Mouse (Mus musculus) liver, postnatal 0 days (tissue): ENCODE measurements around the gene P4ha1. TPM values are rescaled to one million over a fixed set of nuclear protein-coding genes. Genes with fewer than 3 reads are reported as not detected.
A peak's percentile ranks its signal among the peaks of the same experiment; 100 is the strongest.
"Not testable (repeated sequence)": the region's sequence is repeated elsewhere in the genome, so short reads cannot be mapped to it uniquely, and the experiment has no call there.

Experiments
- ATAC-seq: fragments of 200-750 bp; cut with Nextera tagmentation; 2 replicates; pipeline ENCODE4 v1.8.0; 2017; ENCODE audit warnings: mild to moderate bottlenecking, moderate library complexity
- DNase-seq: peaks from one replicate; pipeline ENCODE4 v3.0.0-alpha.2; 2016
- H3K27ac ChIP-seq: fragments of 300-500 bp; sonication (generic); 2 replicates; pipeline ENCODE4 v1.5.1; 2014; ENCODE audit warnings: antibody characterized with exemption, moderate library complexity, mild to moderate bottlenecking, low read depth
- H3K27me3 ChIP-seq: fragments of 300-500 bp; sonication (generic); 2 replicates; pipeline ENCODE4 v1.6.1; 2014; ENCODE audit warnings: low read length, control low read depth, mixed read lengths; ENCODE audit not compliant: insufficient read depth
- H3K36me3 ChIP-seq: fragments of 300-500 bp; sonication (generic); replicated peaks from 2 replicates; pipeline ENCODE4 v1.6.1; 2014; ENCODE audit warnings: mild to moderate bottlenecking, control low read depth, low read length, moderate library complexity, mixed read lengths; ENCODE audit not compliant: insufficient read depth
- H3K4me1 ChIP-seq: fragments of 300-500 bp; sonication (generic); 2 replicates; pipeline ENCODE4 v1.6.1; 2014; ENCODE audit warnings: antibody characterized with exemption, mild to moderate bottlenecking, control low read depth; ENCODE audit not compliant: insufficient read depth
- H3K4me2 ChIP-seq: fragments of 300-500 bp; sonication (generic); 2 replicates; pipeline ENCODE4 v1.6.1; 2014; ENCODE audit warnings: low read depth, mild to moderate bottlenecking, low read length, moderate library complexity, mixed read lengths
- H3K4me3 ChIP-seq: fragments of 300-500 bp; sonication (generic); 2 replicates; pipeline ENCODE4 v1.5.1; 2014; ENCODE audit warnings: low read depth, low read length
- H3K9ac ChIP-seq: fragments of 300-500 bp; sonication (generic); replicated peaks from 2 replicates; pipeline ENCODE4 v1.6.1; 2014; ENCODE audit warnings: mild to moderate bottlenecking, moderate library complexity
- H3K9me3 ChIP-seq: fragments of 300-500 bp; sonication (generic); 2 replicates; pipeline ENCODE4 v1.6.1; 2016; ENCODE audit warnings: mild to moderate bottlenecking, control low read depth, low read length, mixed read lengths
- CTCF ChIP-seq: sonication (generic); IDR thresholded peaks from 2 replicates; pipeline ENCODE4 v1.5.1; 2016; ENCODE audit warnings: antibody characterized with exemption, low read depth
- EP300 ChIP-seq: IDR thresholded peaks from 2 replicates; pipeline ENCODE4 v1.6.1; 2016; ENCODE audit warnings: antibody characterized with exemption, low read depth, mild to moderate bottlenecking
- WGBS: fragments of 180-500 bp; shearing (Covaris S2); extraction: QIAGEN DNeasy Blood & Tissue Kit; methylation state at CpG from one replicate; pipeline ENCODE4 v1.1.7; 2014; ENCODE audit not compliant: insufficient replicate concordance; 5-methylcytosine and 5-hydroxymethylcytosine counted together
- polyA plus RNA-seq: library from polyadenylated mRNA; unstranded; fragments of >200 nt; fragmentation: Nextera tagmentation; extraction: Ambion mirVana; gene quantifications from 2 replicates; pipeline ENCODE4 v1.2.1, GENCODE M21; 2015

The P4ha1 gene
- polyA plus RNA-seq, 1 experiment from 2014 or later: 6.4 TPM

DNA sequence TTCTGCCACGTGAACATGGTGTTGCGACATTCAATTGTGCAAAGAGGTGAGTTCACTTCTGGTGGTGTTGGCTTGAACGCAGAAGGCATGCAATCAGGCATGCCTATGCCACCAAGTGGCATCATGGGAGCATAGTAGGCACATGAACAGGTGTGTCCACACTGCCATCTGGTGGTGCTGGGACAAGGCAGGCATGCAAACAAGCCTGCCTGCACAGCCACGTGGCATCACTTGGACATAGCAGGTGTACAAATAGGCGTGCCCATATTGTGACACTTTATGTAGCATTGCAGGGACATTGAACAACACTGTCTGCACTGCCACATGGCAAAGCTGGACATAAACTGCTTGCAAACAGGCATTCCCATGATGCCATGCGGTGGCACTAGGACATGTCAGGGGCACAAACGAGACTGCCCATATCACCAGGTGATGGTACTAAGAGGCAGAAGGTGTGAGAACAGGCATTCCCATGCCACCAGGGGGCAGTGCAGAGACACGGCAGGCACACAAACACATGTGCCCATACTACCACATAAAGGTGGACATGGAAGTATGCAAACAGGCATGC, 27.8 kb upstream of the P4ha1 start:
- Histone ChIP-seq H3K27ac (no peak overlapping the region), H3K36me3 (no peaks in the 10 kb centered on the region), H3K9me3 (no peaks in the 10 kb centered on the region), H3K4me3 (no peak overlapping the region), H3K4me1 (no peaks in the 10 kb centered on the region), H3K27me3 (no peaks in the 10 kb centered on the region), H3K4me2 (no peak overlapping the region), H3K9ac (no peak overlapping the region)
- DNase-seq (peak; percentile 82), ATAC-seq (peak; percentile 66)
- TF ChIP-seq EP300: no peak
- TF ChIP-seq CTCF: peak; percentile 78
- WGBS: 54% methylated on average over 8 of the region's 8 CpGs

DNA sequence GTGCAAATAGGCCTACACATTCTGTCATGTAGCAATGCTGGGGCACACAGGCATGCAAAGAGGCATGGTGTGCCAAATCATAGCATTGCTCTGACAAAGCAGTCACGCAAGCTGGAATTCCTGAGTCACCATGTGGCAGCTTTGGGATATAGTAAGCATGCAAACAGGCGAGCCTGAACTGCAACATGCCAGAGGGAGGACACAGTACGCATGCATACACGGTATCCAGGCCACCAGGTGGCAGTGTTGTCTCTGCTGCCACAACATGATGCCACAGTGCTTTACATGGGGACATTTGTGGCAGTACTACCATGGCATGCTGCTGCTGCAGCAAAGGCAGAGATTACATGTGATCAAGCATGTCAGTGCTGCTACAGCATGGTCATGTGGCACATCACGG, 26.8 kb upstream of the P4ha1 start:
- ATAC-seq (peak; percentile 37; the same call in 1 of the 2 replicates), DNase-seq (peak; percentile 83)
- H3K4me1 ChIP-seq: no peaks in the 10 kb centered on the region
- no peak overlapping the region for H3K9ac ChIP-seq
- no peak overlapping the region for H3K27ac ChIP-seq
- H3K27me3 ChIP-seq: no peaks in the 10 kb centered on the region
- H3K4me3 ChIP-seq: no peak overlapping the region
- H3K4me2 ChIP-seq: no peak overlapping the region
- WGBS: 27% methylated on average over 5 of the region's 5 CpGs
- no peaks in the 10 kb centered on the region for H3K9me3 ChIP-seq
- H3K36me3 ChIP-seq: no peaks in the 10 kb centered on the region
- TF ChIP-seq EP300 (no peak), CTCF (peak; percentile 98)

DNA sequence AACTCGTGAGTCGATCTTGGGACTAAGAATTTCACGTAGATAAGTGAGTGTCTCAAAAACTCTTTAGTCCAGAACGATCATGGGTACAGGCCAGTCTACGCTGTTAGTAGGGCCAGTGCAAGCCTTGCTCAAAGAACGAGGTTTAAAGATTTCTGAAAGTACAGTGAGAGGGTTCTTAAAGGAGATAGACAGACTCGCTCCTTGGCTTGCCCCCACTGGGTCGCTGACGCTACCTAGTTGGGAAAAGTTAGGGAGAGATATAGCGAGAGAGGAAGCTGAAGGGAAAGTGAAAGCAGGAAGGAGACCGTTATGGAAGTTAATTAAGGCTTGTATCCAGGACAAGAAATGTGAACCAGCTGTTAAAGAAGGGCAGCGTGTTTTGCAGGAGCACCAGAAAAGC, 20.4 kb upstream of the P4ha1 start:
- DNase-seq, H3K4me2 ChIP-seq, H3K36me3 ChIP-seq, H3K4me1 ChIP-seq, H3K27ac ChIP-seq, H3K9me3 ChIP-seq, H3K4me3 ChIP-seq, ATAC-seq, H3K9ac ChIP-seq, H3K27me3 ChIP-seq: not testable (repeated sequence)
- 82% methylated on average over 12 of the region's 12 CpGs for WGBS

DNA sequence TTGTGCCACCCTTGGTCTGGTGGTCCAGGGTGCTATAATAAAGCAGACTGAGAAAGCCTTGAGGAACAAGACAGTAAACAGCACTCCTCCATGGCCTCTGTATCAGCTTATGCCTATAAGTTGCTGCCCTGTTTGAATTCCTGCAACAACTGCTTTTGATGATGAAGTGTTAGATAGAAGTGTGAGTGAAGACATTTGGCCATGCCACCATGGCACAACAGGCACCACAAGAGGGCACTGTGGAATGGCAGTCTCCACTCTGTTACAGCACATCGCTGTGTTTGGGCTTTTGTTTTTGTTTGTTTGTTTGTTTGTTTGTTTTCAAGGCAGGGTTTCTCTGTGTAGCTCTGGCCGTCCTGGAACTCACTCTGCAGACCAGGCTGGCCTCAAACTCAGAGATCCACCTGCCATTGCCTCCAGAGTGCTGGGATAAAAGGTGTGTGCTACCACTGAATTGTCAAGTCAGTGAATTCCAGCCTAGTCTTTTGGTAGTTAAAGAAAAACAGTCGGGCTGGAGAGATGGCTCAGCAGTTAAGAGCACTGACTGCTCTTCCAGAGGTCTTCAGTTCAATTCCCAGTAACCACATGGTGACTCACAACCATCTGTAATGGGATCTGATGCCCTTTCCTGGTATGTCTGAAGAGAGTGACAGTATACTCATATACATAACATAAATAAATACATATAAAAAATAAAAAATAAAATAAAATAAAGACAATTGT, 13.9 kb upstream of the P4ha1 start:
- 42% methylated on average over 3 of the region's 3 CpGs for WGBS
- no peaks in the 10 kb centered on the region for H3K9me3 ChIP-seq
- ATAC-seq (no peak), DNase-seq (peak; percentile 35)
- H3K36me3 ChIP-seq: no peaks in the 10 kb centered on the region
- H3K4me1 ChIP-seq: peaks cover 2% of the 10 kb centered on the region; the same call in 1 of the 2 replicates
- no peak overlapping the region for H3K27ac ChIP-seq
- no peak overlapping the region for H3K4me2 ChIP-seq
- H3K9ac ChIP-seq: no peak overlapping the region
- H3K4me3 ChIP-seq: no peak overlapping the region
- TF ChIP-seq EP300 (no peak), CTCF (peak; percentile 79)
- no peaks in the 10 kb centered on the region for H3K27me3 ChIP-seq

DNA sequence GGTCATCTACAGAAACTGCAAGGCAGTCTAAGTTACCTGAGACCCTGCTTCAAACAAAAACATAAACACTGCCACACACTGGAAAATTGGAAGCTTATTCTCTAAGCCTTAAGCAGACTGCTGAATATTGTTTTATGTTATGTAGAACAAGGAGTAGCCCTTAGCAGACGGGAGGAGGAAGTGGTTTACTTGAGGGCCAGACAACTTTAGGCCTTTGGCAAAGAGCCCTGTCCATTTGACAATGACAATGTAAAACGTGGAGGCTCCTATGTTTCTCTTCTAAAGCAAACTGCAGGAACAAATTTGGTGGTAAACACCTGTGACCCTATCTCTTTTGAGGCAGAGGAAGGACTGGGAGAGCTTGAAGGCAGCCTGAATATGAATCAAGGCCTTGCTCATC, 13.0 kb upstream of the P4ha1 start:
- H3K4me3 ChIP-seq: no peak overlapping the region
- ATAC-seq (no peak), DNase-seq (no peak)
- TF ChIP-seq CTCF (no peak), EP300 (no peak)
- no peak overlapping the region for H3K4me2 ChIP-seq
- no peaks in the 10 kb centered on the region for H3K9me3 ChIP-seq
- H3K36me3 ChIP-seq: no peaks in the 10 kb centered on the region
- H3K27me3 ChIP-seq: no peaks in the 10 kb centered on the region
- 0 out of 2 replicates have a peak overlapping the region, but pooled peaks have one; percentile 29 for H3K27ac ChIP-seq
- WGBS: 22% methylated on average over 2 of the region's 2 CpGs
- peaks cover 2% of the 10 kb centered on the region; the same call in 1 of the 2 replicates for H3K4me1 ChIP-seq
- H3K9ac ChIP-seq: no peak overlapping the region

DNA sequence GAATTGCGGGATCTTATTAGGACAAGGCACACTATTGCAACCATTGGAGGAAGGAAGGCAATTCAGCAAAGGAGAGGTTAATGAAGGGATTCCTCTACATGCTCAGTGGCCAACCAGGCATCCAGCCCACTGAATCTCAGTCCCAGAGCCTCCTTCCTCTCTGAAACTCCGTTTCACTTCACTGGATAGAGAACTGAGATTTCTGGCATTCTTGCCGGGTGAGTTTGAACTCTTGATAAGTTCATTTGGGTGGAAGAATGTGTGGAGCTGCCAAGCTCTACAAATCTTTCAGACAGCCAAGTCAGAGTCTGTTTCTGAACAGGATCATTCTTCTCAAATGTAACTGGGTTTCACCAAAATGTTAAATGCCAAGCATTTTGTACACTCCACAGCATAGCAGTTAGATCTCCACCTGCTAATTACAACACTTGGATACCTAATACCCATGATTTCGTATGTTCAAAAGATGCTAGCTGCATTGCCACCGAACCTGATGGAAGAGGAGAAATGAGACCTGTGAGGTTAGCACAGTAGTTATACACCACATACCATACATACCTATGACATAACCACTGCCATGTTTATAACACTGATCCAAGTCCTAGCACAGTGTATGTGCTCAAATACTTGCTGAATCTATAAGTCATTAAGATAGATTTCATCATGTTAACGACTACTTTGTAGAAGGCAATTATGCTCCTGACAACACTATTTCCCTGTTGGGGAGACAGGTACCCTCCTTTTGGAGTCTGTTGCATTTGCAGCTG, 12.2 kb upstream of the P4ha1 start:
- Histone ChIP-seq H3K9ac (no peak overlapping the region), H3K27me3 (no peaks in the 10 kb centered on the region), H3K36me3 (no peaks in the 10 kb centered on the region), H3K27ac (no peak overlapping the region), H3K4me2 (no peak overlapping the region), H3K9me3 (no peaks in the 10 kb centered on the region), H3K4me1 (peaks cover 2% of the 10 kb centered on the region; the same call in 1 of the 2 replicates), H3K4me3 (no peak overlapping the region)
- TF ChIP-seq EP300 (no peak), CTCF (no peak)
- DNase-seq: no peak
- 67% methylated on average over 6 of the region's 6 CpGs for WGBS
- ATAC-seq: no peak
